Mouse (Mus musculus) heart, postnatal 0 days (tissue): Measurements from ENCODE around the gene Ndufv3. TPM values are rescaled to one million over a fixed set of nuclear protein-coding genes. Genes with fewer than 3 reads are reported as not detected.

Experiments used
- ATAC-seq: fragments of 200-750 bp; cut with Nextera tagmentation; 2 replicates; pipeline ENCODE4 v1.8.0; 2017; ENCODE audit warnings: low read depth, moderate number of reproducible peaks, moderate library complexity; ENCODE audit not compliant: insufficient read depth
- DNase-seq: peaks from one replicate; pipeline ENCODE4 v3.0.0-alpha.2; 2016; ENCODE audit warnings: low spot score
- H3K27ac ChIP-seq: fragments of 300-500 bp; sonication (generic); 2 replicates; pipeline ENCODE4 v1.5.1; 2014; ENCODE audit warnings: low read depth, mild to moderate bottlenecking
- H3K27me3 ChIP-seq: fragments of 300-500 bp; sonication (generic); 2 replicates; pipeline ENCODE4 v1.6.1; 2014; ENCODE audit warnings: low read length, mixed read lengths; ENCODE audit not compliant: control insufficient read depth, insufficient read depth
- H3K36me3 ChIP-seq: fragments of 300-500 bp; sonication (generic); replicated peaks from 2 replicates; pipeline ENCODE4 v1.6.1; 2014; ENCODE audit warnings: low read length, mixed read lengths; ENCODE audit not compliant: control insufficient read depth, insufficient read depth
- H3K4me1 ChIP-seq: fragments of 300-500 bp; sonication (generic); 2 replicates; pipeline ENCODE4 v1.6.1; 2014; ENCODE audit warnings: antibody characterized with exemption; ENCODE audit not compliant: control insufficient read depth, insufficient read depth
- H3K4me2 ChIP-seq: fragments of 300-500 bp; sonication (generic); 2 replicates; pipeline ENCODE4 v1.6.1; 2014; ENCODE audit warnings: low read depth, mild to moderate bottlenecking, low read length, moderate library complexity
- H3K4me3 ChIP-seq: fragments of 300-500 bp; sonication (generic); 2 replicates; pipeline ENCODE4 v1.5.1; 2014; ENCODE audit warnings: low read depth, low read length
- H3K9ac ChIP-seq: fragments of 300-500 bp; sonication (generic); replicated peaks from 2 replicates; pipeline ENCODE4 v1.6.1; 2014; ENCODE audit warnings: low read depth, low read length, mixed read lengths
- H3K9me3 ChIP-seq: fragments of 300-500 bp; sonication (generic); replicated peaks from 2 replicates; pipeline ENCODE4 v1.6.1; 2016; ENCODE audit warnings: low read length; ENCODE audit not compliant: control insufficient read depth
- CTCF ChIP-seq: IDR thresholded peaks from 2 replicates; pipeline ENCODE4 v1.5.1; 2016; ENCODE audit warnings: antibody characterized with exemption, control low read depth, low read depth
- EP300 ChIP-seq: IDR thresholded peaks from 2 replicates; pipeline ENCODE4 v1.6.1; 2016; ENCODE audit warnings: antibody characterized with exemption, low read depth
- WGBS: fragments of 180-500 bp; shearing (Covaris S2); extraction: QIAGEN DNeasy Blood & Tissue Kit; methylation state at CpG from one replicate; pipeline ENCODE4 v1.1.7; 2014; 5-methylcytosine and 5-hydroxymethylcytosine counted together
- microRNA-seq: library from miRNA; unstranded; fragments of <30 nt; microRNA quantifications from one replicate; pipeline ENCODE4, GENCODE M21; 2016
- polyA plus RNA-seq: library from polyadenylated mRNA; unstranded; fragments of >200 nt; fragmentation: Nextera tagmentation; extraction: Ambion mirVana; gene quantifications from 2 replicates; pipeline ENCODE4 v1.2.1, GENCODE M21; 2015
- total RNA-seq: library from RNA; depleted of rRNA; stranded (reverse); fragments of >200 nt; gene quantifications from 2 replicates; pipeline ENCODE4 v1.2.3, GENCODE M21; 2014; ENCODE audit warnings: low replicate concordance; rRNA removed

Ndufv3 gene
- total and polyA plus RNA-seq, 2 experiments from 2014 or later, result 689 to 1,214 TPM

DNA sequence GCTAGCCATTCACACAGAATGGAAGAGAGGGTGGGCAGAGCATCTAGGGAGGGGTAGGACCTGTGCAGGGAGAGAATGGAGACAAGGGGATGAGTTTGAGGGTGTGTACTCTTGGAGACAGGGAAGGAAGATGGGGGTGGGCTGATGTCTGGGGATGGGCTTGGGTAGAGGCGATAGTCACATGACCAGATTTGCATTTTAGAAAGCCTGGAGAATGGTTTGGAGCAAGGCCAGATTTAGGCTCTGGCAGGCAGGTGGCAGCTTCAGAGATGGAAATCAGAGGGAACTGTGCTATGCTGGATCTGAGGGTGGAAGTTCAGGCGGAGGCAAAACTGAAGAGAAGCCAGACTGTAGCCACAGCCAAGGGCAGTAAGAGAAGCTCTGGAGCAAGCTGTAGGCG is 60.4 kb downstream of the Ndufv3 start:
- H3K4me3 ChIP-seq, result no peak overlapping the region
- ATAC-seq, result no peak
- H3K4me2 ChIP-seq, result no peak overlapping the region
- no peaks in the 10 kb centered on the region for H3K4me1 ChIP-seq
- no peak for DNase-seq
- no peaks in the 10 kb centered on the region for H3K9me3 ChIP-seq
- H3K27me3 ChIP-seq, result no peaks in the 10 kb centered on the region
- TF ChIP-seq EP300 (no peak), CTCF (no peak)
- H3K36me3 ChIP-seq, result 0 out of 2 replicates have a peak, but pooled peaks cover 4% of the 10 kb centered on the region
- 63% methylated on average over 3 of the region's 3 CpGs for WGBS
- no peak overlapping the region for H3K9ac ChIP-seq
- no peak overlapping the region for H3K27ac ChIP-seq

Small RNA genes within 50 kb of the gene (microRNA-seq; reads per million reads assigned to microRNA genes)
- gene Gm24970, result not detected

Other genes starting within 250 kb of the Ndufv3 start
- gene Rsph1, start 242.7 kb upstream of the Ndufv3 start, total RNA-seq, result 0.27 TPM in 1 of 2 replicates, not detected in the other
- 1.6 and 2.3 TPM in 2 replicates for gene Rsph1, start 242.7 kb upstream of the Ndufv3 start, polyA plus RNA-seq
- gene Slc37a1, start 233.3 kb upstream of the Ndufv3 start, total RNA-seq, result 16.8 and 37.9 TPM in 2 replicates
- gene Slc37a1, start 233.3 kb upstream of the Ndufv3 start, polyA plus RNA-seq, result 9.7 and 13.5 TPM in 2 replicates
- gene Pde9a, start 133.9 kb upstream of the Ndufv3 start, total RNA-seq, result 2.6 and 19.5 TPM in 2 replicates
- gene Pde9a, start 133.9 kb upstream of the Ndufv3 start, polyA plus RNA-seq, result 5.7 and 6.6 TPM in 2 replicates
- 19.9 and 30.8 TPM in 2 replicates for gene Wdr4, start 135 bp upstream of the Ndufv3 start, total RNA-seq
- gene Wdr4, start 135 bp upstream of the Ndufv3 start, polyA plus RNA-seq, result 10.4 and 11.0 TPM in 2 replicates
- 17.2 and 74.0 TPM in 2 replicates for gene Pknox1, start 44.6 kb downstream of the Ndufv3 start, total RNA-seq
- 8.2 and 8.7 TPM in 2 replicates for gene Pknox1, start 44.6 kb downstream of the Ndufv3 start, polyA plus RNA-seq
- 2.1 TPM in 1 of 2 replicates, not detected in the other for gene Cbs, start 117.1 kb downstream of the Ndufv3 start, total RNA-seq
- 0.27 and 0.36 TPM in 2 replicates for gene Cbs, start 117.1 kb downstream of the Ndufv3 start, polyA plus RNA-seq
- gene U2af1, start 138.8 kb downstream of the Ndufv3 start, total RNA-seq, result 36.2 and 41.7 TPM in 2 replicates
- 143 and 158 TPM in 2 replicates for gene U2af1, start 138.8 kb downstream of the Ndufv3 start, polyA plus RNA-seq
- gene Cryaa, start 157.7 kb downstream of the Ndufv3 start, total RNA-seq, result not detected in 2 replicates
- gene Cryaa, start 157.7 kb downstream of the Ndufv3 start, polyA plus RNA-seq, result 0.15 TPM in 1 of 2 replicates, not detected in the other